Comparison of ENCODE assay signal across 15 mouse cellular contexts in genomic region chr1:132689181-132689580, GRCm38 (mm10). TPM values are rescaled to one million over a fixed set of nuclear protein-coding genes. Genes with fewer than 3 reads are reported as not detected.
DNase-seq lines count a peak whose midpoint lies in the region; ATAC-seq and TF ChIP-seq lines count a peak whose summit lies in the region.
"Had no signal": no experiment of that assay in that cellular context is flagged by ENCODE, and none has a peak within 500 bp of the region (broad histone marks: within the 10 kb centered on the region; RNA-seq: fewer than 3 reads in every experiment).

No protein-coding gene starts in this region.

- H3K36me3 ChIP-seq in hindbrain, embryonic 12.5 days = no peaks in the 10 kb centered on the region
- no peaks in the 10 kb centered on the region for H3K36me3 ChIP-seq in kidney, adult 2 months (ENCODE audit: control insufficient read depth, insufficient read depth, low read length)
- H3K36me3 ChIP-seq: G1E; lung, embryonic 15.5 days had no signal

- peaks cover 39% of the 10 kb centered on the region for H3K4me1 ChIP-seq in hindbrain, embryonic 12.5 days
- H3K4me1 ChIP-seq in kidney, adult 2 months (ENCODE audit: control insufficient read depth, insufficient read depth, low read length) = no peaks in the 10 kb centered on the region
- H3K4me1 ChIP-seq: lung, embryonic 15.5 days; megakaryocyte, embryonic 14.5 days had no signal

- H3K9me3 ChIP-seq in hindbrain, embryonic 12.5 days (replicated peaks) = no peaks in the 10 kb centered on the region
- H3K9me3 ChIP-seq: G1E; lung, embryonic 15.5 days; megakaryocyte, embryonic 14.5 days had no signal

- H3K27me3 ChIP-seq in hindbrain, embryonic 12.5 days = no peaks in the 10 kb centered on the region
- H3K27me3 ChIP-seq in kidney, adult 2 months (replicated peaks; ENCODE audit: control insufficient read depth, insufficient read depth, low read length) = no peaks in the 10 kb centered on the region
- H3K27me3 ChIP-seq: lung, embryonic 15.5 days had no signal

- ATAC-seq in hindbrain, embryonic 12.5 days (ENCODE audit: low FRiP score) = no peak

- TF ChIP-seq POLR2A in kidney, adult 2 months (IDR thresholded peaks at IDR 0.05; ENCODE audit: low read depth, low read length) = no peak

- peak; percentile 47 for DNase-seq in retina, postnatal 1 day
- no peak for DNase-seq in retina, embryonic 14.5 days (ENCODE audit: low spot score)
- peak; percentile 30 for DNase-seq in mesoderm, embryonic 11.5 days (ENCODE audit: low read depth, low spot score)
- no peak for DNase-seq in left cerebral cortex, adult 9 months (ENCODE audit: low spot score in 2 of 2)
- no peak for DNase-seq in lung, postnatal 4 days
- DNase-seq in kidney, adult 2 months = no peak
- DNase-seq: adrenal gland, postnatal 25 days; cerebellum, postnatal 25 days; heart, adult 18-20 months; kidney, adult 11 months; right cerebral cortex, postnatal 14 days had no signal

- peak overlapping the region; percentile 73 for H3K27ac ChIP-seq in hindbrain, embryonic 12.5 days
- no peak overlapping the region for H3K27ac ChIP-seq in kidney, adult 2 months (ENCODE audit: insufficient read depth, low read depth, low read length)
- H3K27ac ChIP-seq: lung, embryonic 15.5 days had no signal

- WGBS in hindbrain, embryonic 12.5 days = 65% methylated on average over 3 of the region's 3 CpGs
- WGBS in kidney, adult 2 months = 48% methylated on average over 3 of the region's 3 CpGs

- H3K4me3 ChIP-seq in hindbrain, embryonic 12.5 days = no peak overlapping the region
- no peak overlapping the region for H3K4me3 ChIP-seq in kidney, adult 2 months (ENCODE audit: insufficient read depth, low read depth, low read length)
- H3K4me3 ChIP-seq: lung, embryonic 15.5 days; megakaryocyte, embryonic 14.5 days had no signal

- H3K4me2 ChIP-seq in hindbrain, embryonic 12.5 days (replicated peaks) = no peak overlapping the region
- H3K4me2 ChIP-seq: lung, embryonic 15.5 days had no signal

- TF ChIP-seq CTCF in kidney, adult 2 months (conservative IDR thresholded peaks at IDR 0.05; ENCODE audit: insufficient read depth, insufficient read length, low read depth, low read length) = no peak

- no peak overlapping the region for H3K9ac ChIP-seq in hindbrain, embryonic 12.5 days
- H3K9ac ChIP-seq: lung, embryonic 15.5 days had no signal

RNA-seq across cellular contexts. Expression of gene Nfasc, which starts 52.4 kb away (rescaled TPM):
- polyA plus RNA-seq in hindbrain, embryonic 12.5 days (2016; fragmentation: Nextera tagmentation; extraction: Ambion mirVana) = 50.6 and 50.7 TPM in 2 replicates
- 0.08 and 0.20 TPM in 2 replicates for polyA plus RNA-seq in kidney, adult 2 months (2012; rRNA removed)
- polyA plus RNA-seq: G1E had no signal

Comparison
In these comparisons a context has a peak if more than half of its experiments do, and no peak if none do; other contexts are left out.
1. DNase-seq: peak in retina, postnatal 1 day (single experiment) and mesoderm, embryonic 11.5 days (single experiment); none in retina, embryonic 14.5 days (single experiment), left cerebral cortex, adult 9 months (0 of 2), lung, postnatal 4 days (0 of 2) and kidney, adult 2 months (single experiment).
2. RNA of gene Nfasc, which starts 52.4 kb away (polyA plus RNA-seq): 50.6 to 50.7 TPM in hindbrain, embryonic 12.5 days; 0.08 to 0.20 TPM in kidney, adult 2 months; every median in the first group is over 10 times any median in the second.